Comparison of ENCODE assay signal across 12 mouse cellular contexts in the genomic region with DNA sequence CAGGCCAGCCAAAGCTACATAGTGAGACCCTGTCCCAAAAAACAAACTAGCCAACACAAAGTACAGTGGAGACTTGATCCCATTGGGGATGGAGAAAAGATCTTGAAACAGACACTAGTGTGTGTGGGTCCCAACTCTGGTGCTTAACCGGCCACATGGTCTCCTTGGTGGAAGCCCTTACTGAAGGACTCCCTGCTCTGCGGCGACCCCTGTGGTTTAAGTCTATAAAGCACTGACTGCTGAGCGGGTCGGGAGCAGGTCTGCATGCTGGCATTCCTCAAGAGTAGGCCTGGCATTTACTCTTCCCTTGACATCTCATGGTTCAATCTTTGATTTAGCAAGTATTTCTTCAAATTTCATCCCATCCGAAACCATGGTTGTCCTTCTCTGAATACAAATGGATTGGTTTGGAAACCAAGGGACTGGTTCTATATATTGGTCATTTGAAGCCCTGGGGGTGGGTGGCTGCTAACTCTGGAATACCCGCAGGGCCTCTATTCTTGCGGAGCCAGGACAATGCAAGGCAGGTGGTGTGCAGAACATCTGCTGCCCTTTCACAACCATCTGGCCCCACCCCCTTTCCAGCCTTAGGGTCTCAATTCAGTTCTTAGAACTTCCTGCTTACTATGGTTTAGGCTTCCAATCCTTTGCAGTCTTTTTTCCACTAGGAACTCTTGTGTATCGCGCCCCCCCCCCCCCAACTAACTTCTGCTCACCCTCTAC. TPM values are rescaled to one million over a fixed set of nuclear protein-coding genes. Genes with fewer than 3 reads are reported as not detected.
DNase-seq lines count a peak whose midpoint lies in the region; ATAC-seq and TF ChIP-seq lines count a peak whose summit lies in the region.
"Had no signal": no experiment of that assay in that cellular context is flagged by ENCODE, and none has a peak within 500 bp of the region (broad histone marks: within the 10 kb centered on the region; RNA-seq: fewer than 3 reads in every experiment).

No protein-coding gene starts in this region.

- DNase-seq in adrenal gland, postnatal 10 days: peak; percentile 38
- no peak for DNase-seq in adrenal gland, adult 18-20 months (ENCODE audit: low spot score in 2 of 2)
- no peak for DNase-seq in liver, embryonic 14.5 days (ENCODE audit: low read depth in 3 of 3, low spot score in 3 of 3)
- no peak for DNase-seq in liver, embryonic 11.5 days (ENCODE audit: low spot score)
- no peak for DNase-seq in spleen, postnatal 10 days (ENCODE audit: low spot score in 2 of 2)
- no peak for DNase-seq in spleen, adult 12 weeks (ENCODE audit: low spot score)
- DNase-seq: gastrocnemius, adult 2 months; liver; right cerebral cortex, postnatal 25 days had no signal

- H3K9ac ChIP-seq in liver, embryonic 14.5 days (replicated peaks): no peak overlapping the region
- no peak overlapping the region for H3K9ac ChIP-seq in liver, embryonic 11.5 days (ENCODE audit: low read depth, low read length)
- no peak overlapping the region for H3K9ac ChIP-seq in intestine, embryonic 16.5 days (ENCODE audit: low read depth, low read length)
- H3K9ac ChIP-seq: embryonic facial prominence, embryonic 12.5 days had no signal

- no peak overlapping the region for H3K4me2 ChIP-seq in liver, embryonic 14.5 days (ENCODE audit: low read depth)
- no peak overlapping the region for H3K4me2 ChIP-seq in liver, embryonic 11.5 days
- no peak overlapping the region for H3K4me2 ChIP-seq in intestine, embryonic 16.5 days (ENCODE audit: low read depth, low read length)
- H3K4me2 ChIP-seq: embryonic facial prominence, embryonic 12.5 days had no signal

- H3K27me3 ChIP-seq in liver, embryonic 14.5 days (ENCODE audit: control insufficient read depth, insufficient read depth, low read length): no peaks in the 10 kb centered on the region
- H3K27me3 ChIP-seq in liver, embryonic 11.5 days (replicated peaks; ENCODE audit: control insufficient read depth, insufficient read depth, low read length): no peaks in the 10 kb centered on the region
- no peaks in the 10 kb centered on the region for H3K27me3 ChIP-seq in E14TG2a.4 (ENCODE audit: insufficient read depth, low read length)
- no peaks in the 10 kb centered on the region for H3K27me3 ChIP-seq in intestine, embryonic 16.5 days (replicated peaks; ENCODE audit: control insufficient read depth, insufficient read depth, low read length)
- H3K27me3 ChIP-seq: embryonic facial prominence, embryonic 12.5 days had no signal

- TF ChIP-seq CTCF in liver, embryonic 14.5 days (IDR thresholded peaks at IDR 0.05; ENCODE audit: low read depth): peak; percentile 30; the same call in 1 of the 2 replicates
- TF ChIP-seq CTCF in E14TG2a.4 (conservative IDR thresholded peaks at IDR 0.05; ENCODE audit: low read length): 0 out of 2 replicates have a peak, but pooled peaks have one; percentile 16

- WGBS in liver, embryonic 14.5 days (ENCODE audit: insufficient replicate concordance): 64% methylated on average over 10 of the region's 10 CpGs
- 67% methylated on average over 10 of the region's 10 CpGs for WGBS in liver, embryonic 11.5 days
- 69% methylated on average over 10 of the region's 10 CpGs for WGBS in intestine, embryonic 16.5 days

- H3K9me3 ChIP-seq in liver, embryonic 14.5 days (ENCODE audit: control insufficient read depth, low read length): no peaks in the 10 kb centered on the region
- H3K9me3 ChIP-seq in liver, embryonic 11.5 days (ENCODE audit: control insufficient read depth, low read length): no peaks in the 10 kb centered on the region
- no peaks in the 10 kb centered on the region for H3K9me3 ChIP-seq in E14TG2a.4 (ENCODE audit: low read length)
- H3K9me3 ChIP-seq in intestine, embryonic 16.5 days (ENCODE audit: control insufficient read depth, low read length): no peaks in the 10 kb centered on the region
- H3K9me3 ChIP-seq: embryonic facial prominence, embryonic 12.5 days had no signal

- no peak for ATAC-seq in liver, embryonic 14.5 days (ENCODE audit: insufficient read depth)
- no peak for ATAC-seq in liver, embryonic 11.5 days (replicated peaks; ENCODE audit: low FRiP score)
- ATAC-seq in intestine, embryonic 16.5 days: 0 out of 2 replicates have a peak, but pooled peaks have one; percentile 32

- H3K4me1 ChIP-seq in liver, embryonic 14.5 days (replicated peaks; ENCODE audit: control insufficient read depth in 2 of 2, insufficient read depth in 2 of 2, low read length in 1 of 2): peaks cover 0 to 4% of the 10 kb centered on the region in 2 experiments; a peak in 2 of 4 replicates
- no peaks in the 10 kb centered on the region for H3K4me1 ChIP-seq in liver, embryonic 11.5 days (replicated peaks; ENCODE audit: control insufficient read depth, insufficient read depth, low read length)
- H3K4me1 ChIP-seq in E14TG2a.4 (replicated peaks; ENCODE audit: low read depth, low read length): peaks cover 64% of the 10 kb centered on the region
- H3K4me1 ChIP-seq in intestine, embryonic 16.5 days (ENCODE audit: control insufficient read depth, insufficient read depth, low read length): no peaks in the 10 kb centered on the region

- TF ChIP-seq EP300 in liver, embryonic 14.5 days (IDR thresholded peaks at IDR 0.05; ENCODE audit: low read depth): no peak

- no peak overlapping the region for H3K27ac ChIP-seq in liver, embryonic 14.5 days
- H3K27ac ChIP-seq in liver, embryonic 11.5 days (ENCODE audit: low read depth, low read length): no peak overlapping the region
- no peak overlapping the region for H3K27ac ChIP-seq in intestine, embryonic 16.5 days (ENCODE audit: low read length)
- H3K27ac ChIP-seq: embryonic facial prominence, embryonic 12.5 days; gastrocnemius, adult 2 months had no signal

- no peak overlapping the region for H3K4me3 ChIP-seq in liver, embryonic 14.5 days (ENCODE audit: insufficient read depth in 1 of 2, low read depth in 2 of 2, low read length in 2 of 2)
- no peak overlapping the region for H3K4me3 ChIP-seq in liver, embryonic 11.5 days (ENCODE audit: low read depth, low read length)
- no peak overlapping the region for H3K4me3 ChIP-seq in E14TG2a.4 (replicated peaks; ENCODE audit: low read length)
- no peak overlapping the region for H3K4me3 ChIP-seq in intestine, embryonic 16.5 days (ENCODE audit: low read length)
- H3K4me3 ChIP-seq: embryonic facial prominence, embryonic 12.5 days; gastrocnemius, adult 2 months had no signal

- no peaks in the 10 kb centered on the region for H3K36me3 ChIP-seq in liver, embryonic 14.5 days (replicated peaks; ENCODE audit: control insufficient read depth, insufficient read depth, low read depth)
- peaks cover 8% of the 10 kb centered on the region; the same call in 1 of the 2 replicates for H3K36me3 ChIP-seq in liver, embryonic 11.5 days (ENCODE audit: control insufficient read depth, insufficient read depth, low read length)
- peaks cover 46% of the 10 kb centered on the region for H3K36me3 ChIP-seq in E14TG2a.4 (ENCODE audit: insufficient read depth, low read length)
- peaks cover 21% of the 10 kb centered on the region for H3K36me3 ChIP-seq in intestine, embryonic 16.5 days (ENCODE audit: control insufficient read depth, insufficient read depth, low read length)

RNA-seq across cellular contexts. Expression of a gene that starts 27.2 kb away (rescaled TPM):
- total RNA-seq in adrenal gland, postnatal 10 days (2021): 10 to 100 TPM; 34.6 to 47.5 TPM
- 10 to 100 TPM; 30.3 to 35.6 TPM for total RNA-seq in adrenal gland, adult 18-20 months (2021)
- 9.3 and 13.7 TPM in 2 replicates for polyA plus RNA-seq in liver, embryonic 14.5 days (2012; rRNA removed)
- 7.3 and 8.6 TPM in 2 replicates for polyA plus RNA-seq in liver, embryonic 14.5 days (2014; fragmentation: Nextera tagmentation; extraction: Ambion mirVana)
- polyA plus RNA-seq in liver, embryonic 11.5 days (2014; fragmentation: Nextera tagmentation; extraction: Ambion mirVana): 22.8 and 23.6 TPM in 2 replicates
- polyA plus RNA-seq in intestine, embryonic 16.5 days (2015; fragmentation: Nextera tagmentation; extraction: Ambion mirVana): 18.0 and 18.6 TPM in 2 replicates
